Mouse (Mus musculus) neural tube, embryonic 14.5 days (tissue): Measurements from ENCODE around the gene Gm26727. TPM values are rescaled to one million over a fixed set of nuclear protein-coding genes. Genes with fewer than 3 reads are reported as not detected.
"Not testable (repeated sequence)": the region's sequence is repeated elsewhere in the genome, so short reads cannot be mapped to it uniquely, and the experiment has no call there.

ENCODE experiments used
- ATAC-seq: fragments of 200-750 bp; cut with Nextera tagmentation; 2 replicates; pipeline ENCODE4 v1.8.0; 2017; ENCODE audit warnings: low read depth, mild to moderate bottlenecking, moderate TSS enrichment, moderate library complexity
- H3K27ac ChIP-seq: fragments of 300-500 bp; sonication (generic); 2 replicates; pipeline ENCODE4 v1.5.1; 2014; ENCODE audit warnings: low read depth, mild to moderate bottlenecking, control low read depth, low read length, moderate library complexity, mixed read lengths
- H3K27me3 ChIP-seq: fragments of 300-500 bp; sonication (generic); 2 replicates; pipeline ENCODE4 v1.6.1; 2014; ENCODE audit warnings: low read length; ENCODE audit not compliant: control insufficient read depth, insufficient read depth
- H3K36me3 ChIP-seq: fragments of 300-500 bp; sonication (generic); 2 replicates; pipeline ENCODE4 v1.6.1; 2014; ENCODE audit warnings: low read length, mixed read lengths; ENCODE audit not compliant: control insufficient read depth, insufficient read depth
- H3K4me1 ChIP-seq: fragments of 300-500 bp; sonication (generic); 2 replicates; pipeline ENCODE4 v1.6.1; 2014; ENCODE audit warnings: low read length; ENCODE audit not compliant: control insufficient read depth, insufficient read depth
- H3K4me2 ChIP-seq: fragments of 300-500 bp; sonication (generic); 2 replicates; pipeline ENCODE4 v1.6.1; 2014; ENCODE audit warnings: mild to moderate bottlenecking, low read depth, low read length, control low read depth
- H3K4me3 ChIP-seq: fragments of 300-500 bp; sonication (generic); 2 replicates; pipeline ENCODE4 v1.5.1; 2014; ENCODE audit warnings: low read depth, low read length, control low read depth, mixed read lengths
- H3K9ac ChIP-seq: fragments of 300-500 bp; sonication (generic); replicated peaks from 2 replicates; pipeline ENCODE4 v1.6.1; 2014; ENCODE audit warnings: low read depth, mild to moderate bottlenecking, control low read depth, low read length, mixed read lengths
- H3K9me3 ChIP-seq: fragments of 300-500 bp; sonication (generic); 2 replicates; pipeline ENCODE4 v1.6.1; 2016; ENCODE audit warnings: low read length; ENCODE audit not compliant: control insufficient read depth
- WGBS: fragments of 180-500 bp; shearing (Covaris S2); extraction: QIAGEN DNeasy Blood & Tissue Kit; methylation state at CpG from one replicate; pipeline ENCODE4 v1.1.7; 2014; 5-methylcytosine and 5-hydroxymethylcytosine counted together
- polyA plus RNA-seq: library from polyadenylated mRNA; unstranded; fragments of >200 nt; fragmentation: Nextera tagmentation; extraction: Ambion mirVana; gene quantifications from 2 replicates; pipeline ENCODE4 v1.2.1, GENCODE M21; 2014

Gene Gm26727
- polyA plus RNA-seq, 1 experiment from 2014 or later, result not detected

DNA sequence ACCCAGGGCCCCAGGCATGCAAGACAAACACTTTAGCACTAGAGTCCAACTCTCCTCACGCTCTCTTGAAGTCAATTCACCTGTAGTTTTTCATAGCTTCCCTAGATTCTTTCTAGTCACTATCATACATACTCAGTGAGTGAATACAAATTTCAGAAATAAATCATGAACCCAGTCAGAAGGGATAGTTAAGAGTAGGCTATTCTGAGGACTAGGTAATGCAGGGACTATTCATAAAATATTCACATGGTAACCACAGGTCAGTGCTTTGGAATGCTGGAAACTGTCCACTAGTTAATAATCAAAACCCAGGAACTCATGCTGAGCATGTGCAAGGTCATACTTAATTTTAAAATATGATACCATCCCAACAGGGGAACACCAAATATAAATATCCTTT, 10.2 kb downstream of the Gm26727 start:
- no peak for ATAC-seq
- no peak overlapping the region for H3K27ac ChIP-seq
- H3K4me1 ChIP-seq, result no peaks in the 10 kb centered on the region
- H3K4me3 ChIP-seq, result no peak overlapping the region
- H3K9ac ChIP-seq, result no peak overlapping the region
- H3K9me3 ChIP-seq, result no peaks in the 10 kb centered on the region
- WGBS, result 97% methylated on average over 1 of the region's 1 CpGs
- no peaks in the 10 kb centered on the region for H3K27me3 ChIP-seq
- no peak overlapping the region for H3K4me2 ChIP-seq
- H3K36me3 ChIP-seq, result no peaks in the 10 kb centered on the region

DNA sequence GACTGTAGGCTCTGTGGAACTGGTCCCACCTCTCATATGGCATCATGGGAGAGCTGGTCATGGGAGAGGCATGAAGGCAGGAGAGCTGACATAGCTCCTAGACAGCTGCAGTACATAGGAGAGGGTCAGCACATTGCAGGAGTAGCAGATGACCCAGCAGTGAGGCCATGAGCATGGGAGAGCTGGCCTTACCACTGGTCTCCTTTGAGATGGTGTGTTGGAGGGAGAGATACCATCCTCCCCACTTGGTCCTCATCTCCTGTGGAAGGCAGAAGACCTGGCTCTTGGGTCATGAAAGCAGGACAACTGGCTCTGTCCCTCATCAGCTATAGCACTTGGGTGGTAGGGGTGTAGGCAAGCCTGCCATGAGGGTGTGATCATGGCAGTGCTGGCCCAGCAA, 12.1 kb downstream of the Gm26727 start:
- H3K9ac ChIP-seq, result no peak overlapping the region
- no peak overlapping the region for H3K27ac ChIP-seq
- no peak overlapping the region for H3K4me2 ChIP-seq
- no peak for ATAC-seq
- no peak overlapping the region for H3K4me3 ChIP-seq
- no peaks in the 10 kb centered on the region for H3K9me3 ChIP-seq
- H3K27me3 ChIP-seq, result no peaks in the 10 kb centered on the region
- no peaks in the 10 kb centered on the region for H3K4me1 ChIP-seq
- no peaks in the 10 kb centered on the region for H3K36me3 ChIP-seq

DNA sequence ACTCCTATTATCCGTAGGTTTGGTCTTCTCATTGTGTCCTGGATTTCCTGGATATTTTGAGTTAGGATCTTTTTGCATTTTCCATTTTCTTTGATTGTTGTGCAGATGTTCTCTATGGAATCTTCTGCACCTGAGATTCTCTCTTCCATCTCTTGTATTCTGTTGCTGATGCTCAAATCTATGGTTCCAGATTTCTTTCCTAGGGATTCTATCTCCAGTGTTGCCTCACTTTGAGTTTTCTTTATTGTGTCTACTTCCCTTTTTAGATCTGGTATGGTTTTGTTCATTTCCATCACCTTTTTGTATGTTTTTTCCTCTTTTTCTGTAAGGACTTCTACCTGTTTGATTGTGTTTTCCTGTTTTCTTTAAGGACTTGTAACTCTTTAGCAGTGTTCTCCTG, 19.6 kb downstream of the Gm26727 start, which contains the start of gene Gm21830:
TSS of gene Gm21830 (plus strand) at position 301 of the 400 bp plus-strand sequence.
- H3K27ac ChIP-seq, ATAC-seq, H3K4me3 ChIP-seq, H3K9me3 ChIP-seq, H3K4me2 ChIP-seq, H3K27me3 ChIP-seq, H3K9ac ChIP-seq, H3K36me3 ChIP-seq, H3K4me1 ChIP-seq: not testable (repeated sequence)
- no CpG with 5 or more reads among the region's 1 CpGs for WGBS

Other genes starting within 250 kb of the Gm26727 start
- gene Gm21830, start 19.5 kb downstream of the Gm26727 start, polyA plus RNA-seq, result not detected in 2 replicates
- gene Xirp2, start 12.8 kb upstream of the Gm26727 start, polyA plus RNA-seq, result 0.03 TPM in 1 of 2 replicates, not detected in the other
- 82.4 and 84.6 TPM in 2 replicates for gene B3galt1, start 132.7 kb upstream of the Gm26727 start, polyA plus RNA-seq